Mouse (Mus musculus) MEL (cell line): ENCODE measurements around the gene Ano6. TPM values are rescaled to one million over a fixed set of nuclear protein-coding genes. Genes with fewer than 3 reads are reported as not detected.

ENCODE experiments used
- DNase-seq: peaks from one replicate; pipeline ENCODE4 v3.0.0; 2011; ENCODE audit warnings: low read depth, low spot score
- H3K27ac ChIP-seq: 2 replicates; pipeline ENCODE4 v1.5.1; 2012; ENCODE audit warnings: low read depth, mild to moderate bottlenecking, control low read depth, low read length, moderate library complexity; ENCODE audit not compliant: control insufficient read depth
- H3K27me3 ChIP-seq, 2 experiments: fragments of 150-350 bp in 1 of 2; sonication (generic) in 1 of 2; 2 replicates each; pipeline ENCODE4 v1.6.1; 2012; ENCODE audit warnings: low read length in 2 of 2, mild to moderate bottlenecking in 2 of 2, improper control_type of control experiment in 1 of 2, moderate library complexity in 1 of 2; ENCODE audit not compliant: insufficient read depth in 2 of 2, control insufficient read depth in 1 of 2
- H3K36me3 ChIP-seq, 2 experiments: 2 replicates each; pipeline ENCODE4 v1.6.1; 2012 to 2014; ENCODE audit warnings: low read length in 2 of 2, improper control_type of control experiment in 1 of 2, inconsistent platforms in 1 of 2, mild to moderate bottlenecking in 1 of 2; ENCODE audit not compliant: insufficient read depth in 2 of 2, control insufficient read depth in 1 of 2
- H3K4me1 ChIP-seq, 2 experiments: fragments of 150-350 bp in 1 of 2; sonication (generic) in 1 of 2; 2 replicates each; pipeline ENCODE4 v1.6.1; 2012; ENCODE audit warnings: low read length in 2 of 2, improper control_type of control experiment in 1 of 2, mild to moderate bottlenecking in 1 of 2; ENCODE audit not compliant: insufficient read depth in 2 of 2, control insufficient read depth in 1 of 2
- H3K4me3 ChIP-seq, 2 experiments: fragments of 150-350 bp in 1 of 2; sonication (generic) in 1 of 2; 2 replicates each; pipeline ENCODE4 v1.5.1; 2012; ENCODE audit warnings: low read depth in 2 of 2, low read length in 2 of 2, mild to moderate bottlenecking in 2 of 2, moderate library complexity in 2 of 2, control low read depth in 1 of 2, improper control_type of control experiment in 1 of 2; ENCODE audit not compliant: control insufficient read depth in 1 of 2, insufficient read depth in 1 of 2
- H3K79me2 ChIP-seq: 2 replicates; pipeline ENCODE4 v1.6.1; 2012; ENCODE audit warnings: mild to moderate bottlenecking, low read length, moderate library complexity; ENCODE audit not compliant: control insufficient read depth, poor library complexity, insufficient read depth
- H3K9ac ChIP-seq: 2 replicates; pipeline ENCODE4 v1.6.1; 2012; ENCODE audit warnings: low read depth, mild to moderate bottlenecking, control low read depth, low read length, moderate library complexity; ENCODE audit not compliant: control insufficient read depth, poor library complexity, severe bottlenecking
- H3K9me3 ChIP-seq: fragments of 150-350 bp; sonication (generic); replicated peaks from 2 replicates; pipeline ENCODE4 v1.6.1; 2012; ENCODE audit warnings: mild to moderate bottlenecking, low read length, improper control_type of control experiment, moderate library complexity; ENCODE audit not compliant: insufficient read depth
- CHD1 ChIP-seq: IDR thresholded peaks from 2 replicates; pipeline ENCODE4 v1.6.1; 2012; ENCODE audit warnings: low read depth, mild to moderate bottlenecking, inconsistent platforms, low read length, improper control_type of control experiment
- CHD2 ChIP-seq: IDR thresholded peaks from 2 replicates; pipeline ENCODE4 v1.6.1; 2011; ENCODE audit warnings: low read length, improper control_type of control experiment
- CTCF ChIP-seq, 3 experiments: IDR thresholded peaks in 2 of 3; conservative IDR thresholded peaks in 1 of 3; 2 replicates each; pipeline ENCODE4 v1.5.1; 2011 to 2012; ENCODE audit warnings: low read length in 3 of 3, low read depth in 2 of 3, mild to moderate bottlenecking in 2 of 3, improper control_type of control experiment in 1 of 3, inconsistent platforms in 1 of 3, mixed read lengths in 1 of 3, moderate library complexity in 1 of 3; ENCODE audit not compliant: control insufficient read depth in 1 of 3, insufficient read depth in 1 of 3, poor library complexity in 1 of 3, severe bottlenecking in 1 of 3
- E2F4 ChIP-seq: IDR thresholded peaks from 2 replicates; pipeline ENCODE4 v1.6.1; 2011; ENCODE audit warnings: low read depth, low read length, improper control_type of control experiment, borderline replicate concordance
- ELF1 ChIP-seq: IDR thresholded peaks from 2 replicates; pipeline ENCODE4 v1.6.1; 2014; ENCODE audit warnings: low read depth, mild to moderate bottlenecking, inconsistent platforms, low read length, improper control_type of control experiment, moderate library complexity
- ETS1 ChIP-seq: IDR thresholded peaks from 2 replicates; pipeline ENCODE4 v1.6.1; 2012; ENCODE audit warnings: low read depth, mild to moderate bottlenecking, inconsistent platforms, low read length, improper control_type of control experiment, moderate library complexity
- GATA1 ChIP-seq: IDR thresholded peaks from 2 replicates; pipeline ENCODE4 v1.6.1; 2011; ENCODE audit warnings: low read depth, low read length, improper control_type of control experiment
- KAT2A ChIP-seq: conservative IDR thresholded peaks from 2 replicates; pipeline ENCODE4 v1.6.1; 2012; ENCODE audit warnings: low read depth, low read length, improper control_type of control experiment, inconsistent platforms
- MAFK ChIP-seq: IDR thresholded peaks from 2 replicates; pipeline ENCODE4 v1.6.1; 2011; ENCODE audit warnings: low read depth, mild to moderate bottlenecking, low read length, improper control_type of control experiment, borderline replicate concordance
- MAX ChIP-seq: IDR thresholded peaks from 2 replicates; pipeline ENCODE4 v1.6.1; 2011; ENCODE audit warnings: low read length, improper control_type of control experiment
- MAZ ChIP-seq: IDR thresholded peaks from 2 replicates; pipeline ENCODE4 v1.6.1; 2012; ENCODE audit warnings: low read depth, mild to moderate bottlenecking, inconsistent platforms, low read length, improper control_type of control experiment
- MYB ChIP-seq: IDR thresholded peaks from 2 replicates; pipeline ENCODE4 v1.6.1; 2011; ENCODE audit warnings: mild to moderate bottlenecking, low read depth, low read length, improper control_type of control experiment
- MYC ChIP-seq: IDR thresholded peaks from 2 replicates; pipeline ENCODE4 v1.6.1; 2011; ENCODE audit warnings: low read depth, mild to moderate bottlenecking, low read length, improper control_type of control experiment, moderate library complexity
- NELFE ChIP-seq: IDR thresholded peaks from 2 replicates; pipeline ENCODE4 v1.6.1; 2011; ENCODE audit warnings: low read depth, low read length, improper control_type of control experiment
- POLR2AphosphoS2 ChIP-seq: IDR thresholded peaks from 2 replicates; pipeline ENCODE4 v1.6.1; 2011; ENCODE audit warnings: low read length, improper control_type of control experiment
- RAD21 ChIP-seq: IDR thresholded peaks from 2 replicates; pipeline ENCODE4 v1.6.1; 2011; ENCODE audit warnings: mild to moderate bottlenecking, low read depth, low read length, improper control_type of control experiment
- RCOR1 ChIP-seq: IDR thresholded peaks from 2 replicates; pipeline ENCODE4 v1.6.1; 2012; ENCODE audit warnings: low read depth, mild to moderate bottlenecking, inconsistent platforms, low read length, improper control_type of control experiment
- SIN3A ChIP-seq: IDR thresholded peaks from 2 replicates; pipeline ENCODE4 v1.6.1; 2012; ENCODE audit warnings: low read length, improper control_type of control experiment, inconsistent platforms
- SMC3 ChIP-seq: IDR thresholded peaks from 2 replicates; pipeline ENCODE4 v1.6.1; 2011; ENCODE audit warnings: low read depth, low read length, improper control_type of control experiment
- TBP ChIP-seq: IDR thresholded peaks from 2 replicates; pipeline ENCODE4 v1.8.0; 2011; ENCODE audit warnings: low read depth, low read length, improper control_type of control experiment
- TCF12 ChIP-seq: IDR thresholded peaks from 2 replicates; pipeline ENCODE4 v1.6.1; 2014; ENCODE audit warnings: low read depth, mild to moderate bottlenecking, inconsistent platforms, low read length, improper control_type of control experiment, moderate library complexity
- UBTF ChIP-seq: IDR thresholded peaks from 2 replicates; pipeline ENCODE4 v1.6.1; 2012; ENCODE audit warnings: low read depth, mild to moderate bottlenecking, inconsistent platforms, low read length, improper control_type of control experiment, moderate library complexity, borderline replicate concordance; ENCODE audit not compliant: insufficient read depth
- USF1 ChIP-seq: IDR thresholded peaks from 2 replicates; pipeline ENCODE4 v1.6.1; 2014; ENCODE audit warnings: low read depth, mild to moderate bottlenecking, inconsistent platforms, low read length, improper control_type of control experiment, moderate library complexity
- ZC3H11A ChIP-seq: IDR thresholded peaks from 2 replicates; pipeline ENCODE4 v1.6.1; 2012; ENCODE audit warnings: low read depth, mild to moderate bottlenecking, inconsistent platforms, low read length, improper control_type of control experiment
- ZKSCAN1 ChIP-seq: IDR thresholded peaks from 2 replicates; pipeline ENCODE4 v1.6.1; 2012; ENCODE audit warnings: low read depth, mild to moderate bottlenecking, inconsistent platforms, low read length, improper control_type of control experiment, moderate library complexity
- ZMIZ1 ChIP-seq: IDR thresholded peaks from 2 replicates; pipeline ENCODE4 v1.6.1; 2012; ENCODE audit warnings: low read depth, mild to moderate bottlenecking, inconsistent platforms, low read length, improper control_type of control experiment, moderate library complexity
- ZNF384 ChIP-seq: IDR thresholded peaks from 2 replicates; pipeline ENCODE4 v1.6.1; 2012; ENCODE audit warnings: low read depth, mild to moderate bottlenecking, inconsistent platforms, low read length, improper control_type of control experiment
- polyA plus RNA-seq, 2 experiments: library from polyadenylated mRNA; stranded (reverse) in 1 of 2; unstranded in 1 of 2; fragments of >175 nt in 1 of 2; fragments of >200 nt in 1 of 2; gene quantifications; 2 replicates each; pipeline versions ENCODE4 v1.2.1 to v1.2.4; 2012; ENCODE audit warnings: low replicate concordance in 2 of 2, low read depth in 1 of 2; ENCODE audit not compliant: insufficient read length in 2 of 2, insufficient read depth in 1 of 2, missing spikeins in 1 of 2
- total RNA-seq: library from RNA; depleted of rRNA; stranded (reverse); fragments of 300-350 nt; gene quantifications from 2 replicates; pipeline ENCODE4 v1.2.3, GENCODE M21; 2012

The Ano6 gene
- total and polyA plus RNA-seq, 3 experiments, result 54.8 to 66.6 (median 61.4) TPM

GRCm38 (mm10) chr15:95932358-95932757 is 141.7 kb downstream of the Ano6 start:
- Histone ChIP-seq H3K4me3 (no peak overlapping the region), H3K27ac (no peak overlapping the region), H3K79me2 (no peaks in the 10 kb centered on the region), H3K4me1 (no peaks in the 10 kb centered on the region), H3K9me3 (no peaks in the 10 kb centered on the region), H3K27me3 (no peaks in the 10 kb centered on the region), H3K9ac (no peak overlapping the region), H3K36me3 (peaks cover 0 to 27% of the 10 kb centered on the region in 2 experiments; a peak in 2 of 4 replicates)
- no peak for TF ChIP-seq TBP
- no peak for DNase-seq

- no peaks in the 10 kb centered on the region for H3K9me3 ChIP-seq
- peaks cover 0 to 26% of the 10 kb centered on the region in 2 experiments; a peak in 2 of 4 replicates for H3K36me3 ChIP-seq
- H3K27ac ChIP-seq, result no peak overlapping the region
- no peak for TF ChIP-seq ZC3H11A
- no peak for TF ChIP-seq KAT2A
- no peak for TF ChIP-seq SIN3A
- no peak for TF ChIP-seq SMC3
- no peak for TF ChIP-seq RAD21
- no peak for TF ChIP-seq CHD2
- TF ChIP-seq MAZ, result no peak
- DNase-seq, result no peak
- H3K9ac ChIP-seq, result no peak overlapping the region
- no peaks in the 10 kb centered on the region for H3K27me3 ChIP-seq
- no peaks in the 10 kb centered on the region for H3K79me2 ChIP-seq
- H3K4me3 ChIP-seq, result no peak overlapping the region
- no peaks in the 10 kb centered on the region for H3K4me1 ChIP-seq
Measured at GRCm38 (mm10) chr15:95935141-95935540, 144.5 kb downstream of the Ano6 start.

- peak; percentile 41 for DNase-seq
- Histone ChIP-seq H3K9me3 (no peaks in the 10 kb centered on the region), H3K4me3 (no peak overlapping the region), H3K27me3 (no peaks in the 10 kb centered on the region), H3K27ac (no peak overlapping the region), H3K36me3 (peaks cover 0 to 31% of the 10 kb centered on the region in 2 experiments; a peak in 2 of 4 replicates), H3K79me2 (no peaks in the 10 kb centered on the region), H3K4me1 (no peaks in the 10 kb centered on the region), H3K9ac (no peak overlapping the region)
- no peak for TF ChIP-seq MYB
- TF ChIP-seq MAZ, result no peak
- no peak for TF ChIP-seq CHD1
- TF ChIP-seq ELF1, result no peak
- TF ChIP-seq E2F4, result no peak
- no peak for TF ChIP-seq KAT2A
- TF ChIP-seq ZNF384, result no peak
- TF ChIP-seq ZC3H11A, result peak; percentile 49
- TF ChIP-seq MYC, result no peak
- no peak for TF ChIP-seq NELFE
- no peak for TF ChIP-seq UBTF
- TF ChIP-seq USF1, result peak; percentile 28; the same call in 1 of the 2 replicates
- no peak for TF ChIP-seq ZKSCAN1
- TF ChIP-seq ZMIZ1, result no peak
- 0 out of 2 replicates have a peak, but pooled peaks have one; percentile 9 for TF ChIP-seq TCF12
- no peak for TF ChIP-seq MAFK
- peak; percentile 41 to 65 (median 62) for TF ChIP-seq CTCF (IDR thresholded peaks at IDR 0.05 in 2 of 3, conservative IDR thresholded peaks at IDR 0.05 in 1 of 3; ENCODE audit: control insufficient read depth in 1 of 3, insufficient read depth in 1 of 3, low read depth in 2 of 3, low read length in 3 of 3, poor library complexity in 1 of 3, severe bottlenecking in 1 of 3)
- TF ChIP-seq SMC3, result peak; percentile 67
- TF ChIP-seq GATA1, result no peak
- TF ChIP-seq RAD21, result peak; percentile 63
- TF ChIP-seq ETS1, result no peak
- TF ChIP-seq POLR2AphosphoS2, result no peak
- no peak for TF ChIP-seq MAX
- no peak for TF ChIP-seq RCOR1
Measured at GRCm38 (mm10) chr15:95943470-95943869, 152.8 kb downstream of the Ano6 start.
